Mouse (Mus musculus): Measurements from ENCODE around the gene Tfpi. TPM values are rescaled to one million over a fixed set of nuclear protein-coding genes. Genes with fewer than 3 reads are reported as not detected.

The Tfpi gene
- polyA plus RNA-seq (2015; fragmentation: Nextera tagmentation; extraction: Ambion mirVana) = 22.8 and 23.4 TPM in 2 replicates

- DNase-seq (ENCODE audit: low spot score) (no peak), ATAC-seq (ENCODE audit: low FRiP score, low TSS enrichment) (peak; percentile 38; the same call in 1 of the 2 replicates)
- no peaks in the 10 kb centered on the region for H3K27me3 ChIP-seq (ENCODE audit: control insufficient read depth, insufficient read depth, low read length)
- H3K4me3 ChIP-seq (ENCODE audit: low read depth, low read length) = peak within 1 kb of the TSS; percentile 40
- WGBS = 29% methylated on average over 4 of the region's 4 CpGs
- no peaks in the 10 kb centered on the region for H3K36me3 ChIP-seq (ENCODE audit: control insufficient read depth, insufficient read depth, low read length)
- peak within 1 kb of the TSS; percentile 27; the same call in 1 of the 2 replicates for H3K9ac ChIP-seq (ENCODE audit: low read length)
- no peaks in the 10 kb centered on the region for H3K4me1 ChIP-seq (replicated peaks; ENCODE audit: control insufficient read depth, insufficient read depth)
- no peaks in the 10 kb centered on the region for H3K9me3 ChIP-seq (ENCODE audit: control insufficient read depth, low read length)
- H3K27ac ChIP-seq (replicated peaks) = peak within 1 kb of the TSS; percentile 69
- peak within 1 kb of the TSS; percentile 58 for H3K4me2 ChIP-seq (replicated peaks; ENCODE audit: low read depth)
- TF ChIP-seq EP300 (optimal IDR thresholded peaks at IDR 0.05) = peak; percentile 23
- 0 out of 2 replicates have a peak, but pooled peaks have one; percentile 24 for TF ChIP-seq CTCF (IDR thresholded peaks at IDR 0.05; ENCODE audit: low read depth)
Measured at GRCm38 (mm10) chr2:84476577-84476976, at the start of gene Tfpi. Tfpi (minus strand) TSS chr2:84476775.

DNA sequence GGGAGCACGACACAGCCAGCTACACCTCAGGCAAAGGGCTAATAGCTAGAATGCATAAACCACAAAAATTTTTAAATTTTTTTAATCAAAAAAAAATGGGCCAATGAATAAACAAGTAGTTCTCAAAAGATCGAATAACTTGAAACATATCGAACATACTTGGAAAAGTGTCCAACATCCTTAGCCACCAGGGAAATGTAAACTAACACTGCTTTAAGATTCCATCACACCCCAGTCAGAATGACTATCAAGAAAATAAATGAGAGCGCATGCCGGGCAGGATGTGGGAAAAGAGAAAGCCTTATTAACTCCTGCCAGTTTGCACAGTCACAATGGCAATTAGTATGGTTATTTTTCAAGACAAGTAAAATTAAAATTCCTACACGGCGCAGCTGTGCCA lies 49.6 kb upstream of the Tfpi start:
- DNase-seq (ENCODE audit: low spot score) (no peak), ATAC-seq (ENCODE audit: low FRiP score, low TSS enrichment) (no peak)
- Histone ChIP-seq H3K9me3 (ENCODE audit: control insufficient read depth, low read length) (no peaks in the 10 kb centered on the region), H3K27me3 (ENCODE audit: control insufficient read depth, insufficient read depth, low read length) (no peaks in the 10 kb centered on the region), H3K9ac (ENCODE audit: low read length) (no peak overlapping the region), H3K27ac (replicated peaks) (no peak overlapping the region), H3K4me3 (ENCODE audit: low read depth, low read length) (no peak overlapping the region), H3K36me3 (ENCODE audit: control insufficient read depth, insufficient read depth, low read length) (no peaks in the 10 kb centered on the region), H3K4me1 (replicated peaks; ENCODE audit: control insufficient read depth, insufficient read depth) (no peaks in the 10 kb centered on the region), H3K4me2 (replicated peaks; ENCODE audit: low read depth) (no peak overlapping the region)
- no peak for TF ChIP-seq EP300 (optimal IDR thresholded peaks at IDR 0.05)
- TF ChIP-seq CTCF (IDR thresholded peaks at IDR 0.05; ENCODE audit: low read depth) = no peak
- WGBS = 54% methylated on average over 7 of the region's 7 CpGs

- Histone ChIP-seq H3K27me3 (ENCODE audit: control insufficient read depth, insufficient read depth, low read length) (no peaks in the 10 kb centered on the region), H3K4me1 (replicated peaks; ENCODE audit: control insufficient read depth, insufficient read depth) (no peaks in the 10 kb centered on the region), H3K27ac (replicated peaks) (no peak overlapping the region), H3K4me3 (ENCODE audit: low read depth, low read length) (no peak overlapping the region), H3K4me2 (replicated peaks; ENCODE audit: low read depth) (no peak overlapping the region), H3K36me3 (ENCODE audit: control insufficient read depth, insufficient read depth, low read length) (no peaks in the 10 kb centered on the region), H3K9me3 (ENCODE audit: control insufficient read depth, low read length) (no peaks in the 10 kb centered on the region), H3K9ac (ENCODE audit: low read length) (no peak overlapping the region)
- no peak for TF ChIP-seq EP300 (optimal IDR thresholded peaks at IDR 0.05)
- no peak for TF ChIP-seq CTCF (IDR thresholded peaks at IDR 0.05; ENCODE audit: low read depth)
- no peak for DNase-seq (ENCODE audit: low spot score)
- ATAC-seq (ENCODE audit: low FRiP score, low TSS enrichment) = no peak
- 48% methylated on average over 6 of the region's 6 CpGs for WGBS
Measured at GRCm38 (mm10) chr2:84525806-84526205, 49.2 kb upstream of the Tfpi start.

DNA sequence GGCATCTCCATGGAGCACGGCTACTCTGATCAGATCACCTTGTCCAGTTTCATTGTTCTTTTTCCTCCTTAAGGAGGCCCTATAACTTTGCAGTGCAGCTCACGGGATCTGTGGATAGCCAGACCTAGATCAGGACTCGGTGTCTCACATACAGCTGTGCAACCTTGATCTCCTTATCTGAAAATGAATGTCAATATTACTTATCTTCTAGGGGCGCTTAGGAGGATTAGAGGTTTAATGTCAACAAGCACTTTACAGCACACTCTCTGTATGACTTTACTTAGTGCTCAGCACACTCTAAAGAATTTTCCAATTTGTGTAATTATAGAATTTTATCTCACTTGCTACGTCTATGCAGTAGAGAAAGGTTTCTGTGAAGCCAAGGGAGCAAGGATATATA lies 48.5 kb upstream of the Tfpi start:
- no peak for TF ChIP-seq EP300 (optimal IDR thresholded peaks at IDR 0.05)
- TF ChIP-seq CTCF (IDR thresholded peaks at IDR 0.05; ENCODE audit: low read depth) = no peak
- 46% methylated on average over 5 of the region's 5 CpGs for WGBS
- Histone ChIP-seq H3K9me3 (ENCODE audit: control insufficient read depth, low read length) (no peaks in the 10 kb centered on the region), H3K27ac (replicated peaks) (peak overlapping the region; percentile 45; the same call in 1 of the 2 replicates), H3K4me2 (replicated peaks; ENCODE audit: low read depth) (no peak overlapping the region), H3K4me1 (replicated peaks; ENCODE audit: control insufficient read depth, insufficient read depth) (no peaks in the 10 kb centered on the region), H3K4me3 (ENCODE audit: low read depth, low read length) (no peak overlapping the region), H3K27me3 (ENCODE audit: control insufficient read depth, insufficient read depth, low read length) (no peaks in the 10 kb centered on the region), H3K9ac (ENCODE audit: low read length) (no peak overlapping the region), H3K36me3 (ENCODE audit: control insufficient read depth, insufficient read depth, low read length) (no peaks in the 10 kb centered on the region)
- DNase-seq (ENCODE audit: low spot score) = no peak
- peak; percentile 85 for ATAC-seq (ENCODE audit: low FRiP score, low TSS enrichment)

GRCm38 (mm10) chr2:84523994-84524393 lies 47.4 kb upstream of the Tfpi start:
- no peak for TF ChIP-seq CTCF (IDR thresholded peaks at IDR 0.05; ENCODE audit: low read depth)
- TF ChIP-seq EP300 (optimal IDR thresholded peaks at IDR 0.05) = no peak
- Histone ChIP-seq H3K27me3 (ENCODE audit: control insufficient read depth, insufficient read depth, low read length) (no peaks in the 10 kb centered on the region), H3K4me1 (replicated peaks; ENCODE audit: control insufficient read depth, insufficient read depth) (peaks cover 3% of the 10 kb centered on the region; the same call in 1 of the 2 replicates), H3K4me3 (ENCODE audit: low read depth, low read length) (no peak overlapping the region), H3K36me3 (ENCODE audit: control insufficient read depth, insufficient read depth, low read length) (no peaks in the 10 kb centered on the region), H3K27ac (replicated peaks) (no peak overlapping the region), H3K9me3 (ENCODE audit: control insufficient read depth, low read length) (no peaks in the 10 kb centered on the region), H3K9ac (ENCODE audit: low read length) (no peak overlapping the region), H3K4me2 (replicated peaks; ENCODE audit: low read depth) (no peak overlapping the region)
- DNase-seq (ENCODE audit: low spot score) (no peak), ATAC-seq (ENCODE audit: low FRiP score, low TSS enrichment) (no peak)
- 78% methylated on average over 6 of the region's 6 CpGs for WGBS

- H3K9ac ChIP-seq (ENCODE audit: low read length) = no peak overlapping the region
- H3K27ac ChIP-seq (replicated peaks) = no peak overlapping the region
- no peak for ATAC-seq (ENCODE audit: low FRiP score, low TSS enrichment)
Measured at GRCm38 (mm10) chr2:84523103-84523865, 46.7 kb upstream of the Tfpi start.

More at GRCm38 (mm10) chr2:84523103-84523865, 46.7 kb upstream of the Tfpi start:
- DNase-seq (ENCODE audit: low spot score) = no peak
- no peak for TF ChIP-seq EP300 (optimal IDR thresholded peaks at IDR 0.05)
- TF ChIP-seq CTCF (IDR thresholded peaks at IDR 0.05; ENCODE audit: low read depth) = no peak
- Histone ChIP-seq H3K4me2 (replicated peaks; ENCODE audit: low read depth) (no peak overlapping the region), H3K4me3 (ENCODE audit: low read depth, low read length) (no peak overlapping the region), H3K27me3 (ENCODE audit: control insufficient read depth, insufficient read depth, low read length) (no peaks in the 10 kb centered on the region), H3K9me3 (ENCODE audit: control insufficient read depth, low read length) (no peaks in the 10 kb centered on the region), H3K4me1 (replicated peaks; ENCODE audit: control insufficient read depth, insufficient read depth) (peaks cover 3% of the 10 kb centered on the region; the same call in 1 of the 2 replicates), H3K36me3 (ENCODE audit: control insufficient read depth, insufficient read depth, low read length) (no peaks in the 10 kb centered on the region)
- WGBS = 53% methylated on average over 6 of the region's 6 CpGs

Data from stomach, postnatal 0 days (tissue).